Mouse (Mus musculus): ENCODE measurements around the gene Olfr1243.

- TF ChIP-seq CTCF (IDR thresholded peaks at IDR 0.05): no peak
- TF ChIP-seq POLR2A (IDR thresholded peaks at IDR 0.05; ENCODE audit: insufficient read depth, low read depth, low read length): no peak
- TF ChIP-seq EP300 (IDR thresholded peaks at IDR 0.05; ENCODE audit: insufficient read depth, low read depth, low read length): no peak
Measured at GRCm38 (mm10) chr2:89531387-89531786, at the start of gene Olfr1243.

Measured in heart, adult 2 months (tissue).